Mouse (Mus musculus) MEL (cell line): Measurements from ENCODE around the gene Mgat1. TPM values are rescaled to one million over a fixed set of nuclear protein-coding genes. Genes with fewer than 3 reads are reported as not detected.
A peak's percentile ranks its signal among the peaks of the same experiment; 100 is the strongest.
"Not testable (repeated sequence)": the region's sequence is repeated elsewhere in the genome, so short reads cannot be mapped to it uniquely, and the experiment has no call there.

Experiments used
- DNase-seq: peaks from one replicate; pipeline ENCODE4 v3.0.0; 2011; ENCODE audit warnings: low read depth, low spot score
- H3K27ac ChIP-seq: 2 replicates; pipeline ENCODE4 v1.5.1; 2012; ENCODE audit warnings: low read depth, mild to moderate bottlenecking, control low read depth, low read length, moderate library complexity; ENCODE audit not compliant: control insufficient read depth
- H3K27me3 ChIP-seq, 2 experiments: fragments of 150-350 bp in 1 of 2; sonication (generic) in 1 of 2; 2 replicates each; pipeline ENCODE4 v1.6.1; 2012; ENCODE audit warnings: low read length in 2 of 2, mild to moderate bottlenecking in 2 of 2, improper control_type of control experiment in 1 of 2, moderate library complexity in 1 of 2; ENCODE audit not compliant: insufficient read depth in 2 of 2, control insufficient read depth in 1 of 2
- H3K36me3 ChIP-seq, 2 experiments: 2 replicates each; pipeline ENCODE4 v1.6.1; 2012 to 2014; ENCODE audit warnings: low read length in 2 of 2, improper control_type of control experiment in 1 of 2, inconsistent platforms in 1 of 2, mild to moderate bottlenecking in 1 of 2; ENCODE audit not compliant: insufficient read depth in 2 of 2, control insufficient read depth in 1 of 2
- H3K4me1 ChIP-seq, 2 experiments: fragments of 150-350 bp in 1 of 2; sonication (generic) in 1 of 2; 2 replicates each; pipeline ENCODE4 v1.6.1; 2012; ENCODE audit warnings: low read length in 2 of 2, improper control_type of control experiment in 1 of 2, mild to moderate bottlenecking in 1 of 2; ENCODE audit not compliant: insufficient read depth in 2 of 2, control insufficient read depth in 1 of 2
- H3K4me3 ChIP-seq, 2 experiments: fragments of 150-350 bp in 1 of 2; sonication (generic) in 1 of 2; 2 replicates each; pipeline ENCODE4 v1.5.1; 2012; ENCODE audit warnings: low read depth in 2 of 2, low read length in 2 of 2, mild to moderate bottlenecking in 2 of 2, moderate library complexity in 2 of 2, control low read depth in 1 of 2, improper control_type of control experiment in 1 of 2; ENCODE audit not compliant: control insufficient read depth in 1 of 2, insufficient read depth in 1 of 2
- H3K79me2 ChIP-seq: 2 replicates; pipeline ENCODE4 v1.6.1; 2012; ENCODE audit warnings: mild to moderate bottlenecking, low read length, moderate library complexity; ENCODE audit not compliant: control insufficient read depth, poor library complexity, insufficient read depth
- H3K9ac ChIP-seq: 2 replicates; pipeline ENCODE4 v1.6.1; 2012; ENCODE audit warnings: low read depth, mild to moderate bottlenecking, control low read depth, low read length, moderate library complexity; ENCODE audit not compliant: control insufficient read depth, poor library complexity, severe bottlenecking
- H3K9me3 ChIP-seq: fragments of 150-350 bp; sonication (generic); replicated peaks from 2 replicates; pipeline ENCODE4 v1.6.1; 2012; ENCODE audit warnings: mild to moderate bottlenecking, low read length, improper control_type of control experiment, moderate library complexity; ENCODE audit not compliant: insufficient read depth
- BHLHE40 ChIP-seq: IDR thresholded peaks from 2 replicates; pipeline ENCODE4 v1.6.1; 2012; ENCODE audit warnings: low read depth, mild to moderate bottlenecking, inconsistent platforms, low read length, improper control_type of control experiment, borderline replicate concordance
- GATA1 ChIP-seq: IDR thresholded peaks from 2 replicates; pipeline ENCODE4 v1.6.1; 2011; ENCODE audit warnings: low read depth, low read length, improper control_type of control experiment
- JUND ChIP-seq: IDR thresholded peaks from 2 replicates; pipeline ENCODE4 v1.6.1; 2011; ENCODE audit warnings: low read depth, mild to moderate bottlenecking, improper control_type of control experiment, low read length
- MAFK ChIP-seq: IDR thresholded peaks from 2 replicates; pipeline ENCODE4 v1.6.1; 2011; ENCODE audit warnings: low read depth, mild to moderate bottlenecking, low read length, improper control_type of control experiment, borderline replicate concordance
- MXI1 ChIP-seq: IDR thresholded peaks from 2 replicates; pipeline ENCODE4 v1.6.1; 2011; ENCODE audit warnings: mild to moderate bottlenecking, low read depth, low read length, improper control_type of control experiment
- POLR2AphosphoS2 ChIP-seq: IDR thresholded peaks from 2 replicates; pipeline ENCODE4 v1.6.1; 2011; ENCODE audit warnings: low read length, improper control_type of control experiment
- POLR2AphosphoS5 ChIP-seq: IDR thresholded peaks from 2 replicates; pipeline ENCODE4 v1.6.1; 2012; ENCODE audit warnings: low read depth, borderline replicate concordance, mild to moderate bottlenecking, inconsistent platforms, low read length, moderate library complexity, mixed read lengths
- SIN3A ChIP-seq: IDR thresholded peaks from 2 replicates; pipeline ENCODE4 v1.6.1; 2012; ENCODE audit warnings: low read length, improper control_type of control experiment, inconsistent platforms
- TAL1 ChIP-seq: IDR thresholded peaks from 2 replicates; pipeline ENCODE4 v1.6.1; 2012; ENCODE audit warnings: mild to moderate bottlenecking, inconsistent platforms, low read length, moderate library complexity, mixed read lengths
- UBTF ChIP-seq: IDR thresholded peaks from 2 replicates; pipeline ENCODE4 v1.6.1; 2012; ENCODE audit warnings: low read depth, mild to moderate bottlenecking, inconsistent platforms, low read length, improper control_type of control experiment, moderate library complexity, borderline replicate concordance; ENCODE audit not compliant: insufficient read depth
- ZMIZ1 ChIP-seq: IDR thresholded peaks from 2 replicates; pipeline ENCODE4 v1.6.1; 2012; ENCODE audit warnings: low read depth, mild to moderate bottlenecking, inconsistent platforms, low read length, improper control_type of control experiment, moderate library complexity
- ZNF384 ChIP-seq: IDR thresholded peaks from 2 replicates; pipeline ENCODE4 v1.6.1; 2012; ENCODE audit warnings: low read depth, mild to moderate bottlenecking, inconsistent platforms, low read length, improper control_type of control experiment
- polyA plus RNA-seq, 2 experiments: library from polyadenylated mRNA; stranded (reverse) in 1 of 2; unstranded in 1 of 2; fragments of >175 nt in 1 of 2; fragments of >200 nt in 1 of 2; gene quantifications; 2 replicates each; pipeline versions ENCODE4 v1.2.1 to v1.2.4; 2012; ENCODE audit warnings: low replicate concordance in 2 of 2, low read depth in 1 of 2; ENCODE audit not compliant: insufficient read length in 2 of 2, insufficient read depth in 1 of 2, missing spikeins in 1 of 2
- total RNA-seq: library from RNA; depleted of rRNA; stranded (reverse); fragments of 300-350 nt; gene quantifications from 2 replicates; pipeline ENCODE4 v1.2.3, GENCODE M21; 2012

Gene Mgat1
- total and polyA plus RNA-seq, 3 experiments: 41.1 to 44.3 TPM; not detected in 1

DNA sequence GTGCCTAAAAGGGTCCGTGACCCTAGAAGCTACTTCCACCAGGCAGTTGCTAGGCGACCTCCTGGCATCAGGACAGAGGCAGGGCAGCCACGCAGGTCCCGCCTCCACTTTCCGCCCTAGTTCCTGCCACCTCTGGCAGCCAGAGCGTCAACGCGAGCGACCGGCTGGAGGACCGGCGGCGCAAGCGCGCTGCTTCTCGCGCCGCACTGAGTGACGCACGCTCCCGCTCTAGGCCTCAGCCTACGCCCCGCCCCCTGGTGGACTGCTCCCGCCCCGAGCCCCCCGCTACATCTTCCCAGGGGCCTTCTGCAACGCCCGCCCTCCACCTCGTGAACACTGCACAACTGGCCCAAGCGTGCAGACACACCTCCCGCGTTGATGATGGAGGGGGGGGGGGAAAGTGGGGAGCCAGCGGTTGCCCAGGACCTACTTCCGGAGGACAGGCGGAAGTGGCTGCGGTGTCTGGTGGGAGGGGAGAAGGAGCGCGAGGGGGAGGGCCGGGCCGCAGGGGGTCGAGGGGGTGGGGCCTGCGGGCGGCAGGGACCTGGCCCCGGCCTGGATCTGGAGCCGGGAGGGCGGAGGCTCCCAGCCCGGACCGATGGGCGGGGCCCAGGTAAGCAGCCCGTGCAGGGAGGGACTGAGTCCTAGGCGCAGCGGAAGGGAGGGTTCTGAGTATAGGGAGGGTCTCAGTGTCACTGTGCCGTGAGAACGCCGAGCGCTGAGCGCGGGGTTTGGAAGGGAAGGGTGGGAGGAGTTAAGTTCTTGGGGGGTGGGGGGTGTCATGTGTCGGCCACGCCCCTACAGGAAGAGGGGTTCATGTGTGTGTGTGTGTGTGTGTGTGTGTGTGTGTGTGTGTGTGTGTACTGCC, at the start of gene Mgat1 (continued):
- TF ChIP-seq UBTF: 0 out of 2 replicates have a peak, but pooled peaks have one; percentile 3
- no peak for TF ChIP-seq GATA1
- no peak for TF ChIP-seq POLR2AphosphoS5
- TF ChIP-seq MXI1: peak; percentile 71
- TF ChIP-seq SIN3A: peak; percentile 93
- TF ChIP-seq ZMIZ1: 0 out of 2 replicates have a peak, but pooled peaks have one; percentile 16

GRCm38 (mm10) chr11:49194771-49195170, 49.2 kb upstream of the Mgat1 start:
- not testable (repeated sequence) for H3K9me3 ChIP-seq, H3K79me2 ChIP-seq, H3K27ac ChIP-seq, H3K9ac ChIP-seq, H3K4me1 ChIP-seq, DNase-seq, H3K4me3 ChIP-seq, H3K27me3 ChIP-seq, H3K36me3 ChIP-seq

GRCm38 (mm10) chr11:49195819-49196322, 48.1 kb upstream of the Mgat1 start:
- TF ChIP-seq BHLHE40 (no peak), UBTF (no peak), MAFK (no peak), JUND (no peak), ZNF384 (no peak), POLR2AphosphoS2 (no peak), TAL1 (no peak)
- Histone ChIP-seq H3K27me3 (no peaks in the 10 kb centered on the region), H3K27ac (no peak overlapping the region), H3K36me3 (peaks cover 0 to 2% of the 10 kb centered on the region in 2 experiments; a peak in 2 of 4 replicates), H3K9ac (no peak overlapping the region), H3K4me3 (no peak overlapping the region), H3K9me3 (no peaks in the 10 kb centered on the region), H3K79me2 (no peaks in the 10 kb centered on the region), H3K4me1 (peaks cover 0 to 3% of the 10 kb centered on the region in 2 experiments; a peak in 2 of 4 replicates)
- no peak for DNase-seq
